Mouse (Mus musculus): ENCODE results near the gene Rbfox3.

The Rbfox3 gene

DNA sequence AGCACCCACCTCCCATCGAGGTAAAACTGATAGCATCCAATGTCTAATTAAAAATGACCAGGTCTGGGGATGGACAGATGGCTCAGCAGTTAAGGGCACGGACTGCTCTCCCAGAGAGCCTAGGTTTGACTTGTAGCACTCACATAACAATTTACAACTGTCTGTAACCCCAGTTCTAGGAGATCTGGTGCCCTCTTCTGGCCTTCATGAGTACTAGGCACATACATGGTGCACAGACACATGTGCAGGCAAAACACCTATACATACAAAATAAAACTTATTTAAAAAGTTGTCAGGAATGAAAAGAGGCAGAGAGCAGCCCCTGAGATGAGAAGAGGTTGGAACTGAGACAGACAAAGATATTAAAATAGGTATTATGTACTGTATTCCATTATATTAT lies 305.8 kb downstream of the Rbfox3 start:
- in situ Hi-C loops (cut with MboI; ENCODE audit: low pct_unique_long_range_greater_than_20kb in 1 of 2, low sequenced_read_pairs in 2 of 2, unreplicated experiment in 1 of 2) = no loop called here

DNA sequence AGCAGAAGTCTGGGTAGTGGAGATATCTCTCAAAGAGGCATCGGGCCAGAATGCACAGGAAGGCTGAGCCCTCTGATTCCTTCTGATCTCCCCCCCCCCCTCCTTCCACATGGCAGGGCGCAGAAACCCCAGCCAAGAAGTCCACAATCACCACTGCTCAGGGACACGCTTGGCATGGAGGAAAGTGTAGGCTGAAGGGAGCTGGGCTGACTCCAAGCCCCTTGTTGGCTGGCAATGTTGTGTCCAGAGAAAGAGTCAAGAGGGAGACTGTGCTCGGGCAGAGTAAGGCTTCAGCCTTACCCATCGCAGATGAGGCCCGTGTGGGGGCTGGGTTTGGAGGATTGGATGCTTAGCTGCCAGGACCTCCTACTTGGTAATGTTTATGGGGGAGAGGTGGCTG lies 307.2 kb downstream of the Rbfox3 start:
- in situ Hi-C loops (cut with MboI; ENCODE audit: low pct_unique_long_range_greater_than_20kb in 1 of 2, low sequenced_read_pairs in 2 of 2, unreplicated experiment in 1 of 2) = no loop called here

DNA sequence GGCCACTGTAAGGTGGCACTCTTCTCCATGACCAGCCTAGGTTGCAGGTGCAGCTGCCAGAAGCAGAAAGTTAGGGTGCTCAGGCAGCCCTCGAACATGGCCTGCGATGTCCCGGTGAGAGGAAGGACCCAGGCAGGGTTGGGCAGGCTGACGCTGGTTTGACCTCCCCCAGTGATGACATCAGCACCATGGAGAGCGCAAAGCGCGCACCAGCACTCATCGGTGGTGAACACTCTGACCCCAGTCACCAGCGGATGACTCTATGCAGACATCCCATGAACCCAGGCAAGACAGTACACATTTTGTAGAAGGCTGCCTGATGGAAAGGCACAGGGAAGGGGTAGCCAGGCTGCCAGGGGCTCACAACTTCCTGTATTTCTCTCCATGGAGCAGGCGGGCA lies 308.3 kb downstream of the Rbfox3 start:
- in situ Hi-C loops (cut with MboI; ENCODE audit: low pct_unique_long_range_greater_than_20kb in 1 of 2, low sequenced_read_pairs in 2 of 2, unreplicated experiment in 1 of 2) = no loop called here

DNA sequence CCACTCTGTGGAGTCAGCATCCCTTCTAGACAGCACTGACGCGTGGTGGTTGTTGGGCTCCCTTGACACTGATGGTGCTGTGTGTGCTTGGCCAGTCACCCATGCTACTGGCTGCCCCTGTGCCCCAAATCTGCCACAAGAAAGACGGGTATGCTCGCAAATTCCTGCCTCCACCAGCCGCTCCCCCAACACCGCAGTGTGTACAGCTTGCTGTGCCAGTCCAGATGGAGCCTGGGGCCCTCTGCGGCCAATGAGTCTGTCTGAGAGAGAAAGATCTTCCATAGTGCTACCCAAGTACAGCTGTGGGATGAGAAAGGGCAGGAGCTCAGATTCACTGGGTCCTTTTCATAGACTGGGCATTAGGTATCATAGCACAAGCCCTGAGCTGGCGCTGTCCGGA lies 309.9 kb downstream of the Rbfox3 start:
- in situ Hi-C loops (cut with MboI; ENCODE audit: low pct_unique_long_range_greater_than_20kb in 1 of 2, low sequenced_read_pairs in 2 of 2, unreplicated experiment in 1 of 2) = no loop called here

DNA sequence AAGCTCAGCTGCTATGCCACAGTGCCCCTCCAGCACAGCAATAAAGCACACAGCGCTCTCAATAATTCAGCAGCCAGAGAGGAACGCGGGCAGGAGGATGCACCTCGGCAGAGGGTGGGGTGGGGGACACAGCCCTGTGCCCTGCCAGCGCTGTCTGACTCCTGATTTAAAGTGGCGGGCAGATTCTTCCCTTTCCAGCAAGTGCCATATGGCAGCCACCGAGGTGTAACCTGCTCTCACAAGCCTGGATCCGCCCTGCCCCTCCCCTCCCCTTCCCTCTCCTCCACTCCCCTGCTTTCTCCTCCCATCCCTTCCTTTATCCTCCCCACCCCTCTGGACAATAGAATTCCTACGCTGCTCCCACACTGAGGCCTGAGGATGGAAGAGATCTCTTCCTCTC lies 311.2 kb downstream of the Rbfox3 start:
- in situ Hi-C loops (cut with MboI; ENCODE audit: low pct_unique_long_range_greater_than_20kb in 1 of 2, low sequenced_read_pairs in 2 of 2, unreplicated experiment in 1 of 2) = no loop called here

DNA sequence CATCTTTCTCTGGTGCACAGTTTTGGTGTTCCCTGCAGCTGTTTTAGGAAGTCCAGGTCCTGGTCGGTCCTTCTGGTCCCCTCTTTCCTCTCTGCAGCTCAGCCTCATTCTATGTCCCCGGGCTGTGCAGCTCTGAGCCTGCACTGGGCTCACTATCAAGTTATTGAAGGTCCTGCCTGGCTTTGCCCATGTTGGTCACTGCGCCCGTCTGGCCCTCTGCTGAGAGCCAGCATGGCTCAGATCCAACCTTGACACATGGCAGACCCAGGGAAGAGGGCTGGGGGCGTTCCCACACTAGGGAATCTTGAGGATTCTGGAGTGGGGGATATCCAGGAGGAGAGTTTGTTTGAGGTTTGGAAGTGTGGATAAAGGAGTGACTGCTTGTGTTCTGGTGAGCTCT lies 312.7 kb downstream of the Rbfox3 start:
- in situ Hi-C loops (cut with MboI; ENCODE audit: low pct_unique_long_range_greater_than_20kb in 1 of 2, low sequenced_read_pairs in 2 of 2, unreplicated experiment in 1 of 2) = no loop called here

DNA sequence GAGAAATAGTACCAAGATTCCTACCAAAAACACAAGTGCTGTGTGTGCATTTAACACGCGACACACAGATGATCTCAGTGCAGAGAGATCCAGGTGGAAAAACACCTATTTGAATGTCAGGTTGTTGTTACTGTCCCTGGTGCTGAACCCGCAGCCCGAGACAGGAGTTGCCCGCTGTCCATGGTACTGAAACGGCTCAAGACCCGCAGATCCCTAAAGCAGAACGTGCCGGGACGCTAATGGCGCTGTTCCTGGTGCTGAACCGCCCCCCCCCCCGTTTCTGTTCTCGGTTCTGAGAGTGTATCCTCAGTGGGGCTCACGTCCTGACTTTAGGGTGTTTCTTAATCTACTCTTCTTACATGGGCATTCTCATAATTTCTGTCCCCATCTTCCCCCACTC lies 326.6 kb downstream of the Rbfox3 start:
- in situ Hi-C loops (cut with MboI; ENCODE audit: low pct_unique_long_range_greater_than_20kb in 1 of 2, low sequenced_read_pairs in 2 of 2, unreplicated experiment in 1 of 2) = no loop called here

DNA sequence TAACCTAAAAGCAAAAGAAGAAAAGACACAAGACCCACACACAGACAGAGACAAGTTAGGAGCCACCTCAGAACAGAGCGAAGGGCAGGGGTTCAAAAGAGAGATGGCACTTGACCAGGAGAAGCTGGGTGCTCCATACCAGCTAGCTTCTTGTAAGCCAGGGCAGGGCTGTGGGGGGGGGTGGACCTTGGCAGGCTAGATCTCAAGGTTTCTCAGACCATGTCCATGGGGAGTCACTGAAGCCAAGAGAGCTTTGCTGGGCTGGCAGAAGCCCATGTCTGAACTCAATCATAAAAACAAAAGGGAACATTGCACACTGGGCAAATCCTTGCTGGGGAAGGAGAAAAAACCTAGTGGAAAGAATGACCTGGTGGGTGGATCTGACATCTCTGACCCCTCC lies 327.4 kb downstream of the Rbfox3 start:
- in situ Hi-C loops (cut with MboI; ENCODE audit: low pct_unique_long_range_greater_than_20kb in 1 of 2, low sequenced_read_pairs in 2 of 2, unreplicated experiment in 1 of 2) = no loop called here

DNA sequence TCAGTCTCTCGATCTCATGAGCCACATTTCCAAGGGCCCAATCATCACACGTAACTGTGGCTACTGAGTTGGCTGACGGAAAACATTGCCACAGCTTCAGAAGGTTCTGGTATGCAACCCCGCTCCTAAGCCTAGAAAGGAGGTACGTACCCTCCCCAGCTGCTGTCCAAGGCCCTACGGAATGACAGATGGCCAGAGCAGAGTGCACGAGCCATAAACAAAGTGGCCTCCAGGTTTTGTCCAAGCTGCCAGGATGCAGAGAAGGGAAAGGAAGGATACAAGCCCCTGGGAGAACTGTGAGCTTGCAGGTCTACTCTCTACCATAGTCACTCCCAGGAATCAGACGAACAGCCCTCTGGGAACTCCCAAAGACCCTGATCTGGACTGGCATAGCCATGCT lies 327.8 kb downstream of the Rbfox3 start:
- in situ Hi-C loops (cut with MboI; ENCODE audit: low pct_unique_long_range_greater_than_20kb in 1 of 2, low sequenced_read_pairs in 2 of 2, unreplicated experiment in 1 of 2) = no loop called here

DNA sequence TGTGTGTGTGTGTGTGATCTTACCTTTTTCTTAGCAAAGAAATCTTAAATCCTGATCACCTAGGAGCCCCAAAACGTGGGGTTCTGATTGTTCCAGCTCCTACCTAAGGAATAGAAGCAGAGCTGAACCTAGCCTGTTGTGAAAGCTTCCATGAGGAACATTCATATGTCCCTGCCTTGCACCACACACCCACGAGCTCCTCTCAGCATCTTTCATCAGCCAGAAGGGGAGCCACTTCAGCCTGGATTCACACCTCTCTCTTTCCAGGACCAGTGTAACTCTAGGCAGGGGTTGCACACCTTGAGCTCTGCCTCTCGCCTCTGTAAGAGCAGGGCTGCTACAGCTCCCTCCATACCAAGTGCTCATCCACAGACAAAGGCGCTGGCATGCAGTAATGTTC lies 330.4 kb downstream of the Rbfox3 start:
- in situ Hi-C loops (cut with MboI; ENCODE audit: low pct_unique_long_range_greater_than_20kb in 1 of 2, low sequenced_read_pairs in 2 of 2, unreplicated experiment in 1 of 2) = no loop called here

DNA sequence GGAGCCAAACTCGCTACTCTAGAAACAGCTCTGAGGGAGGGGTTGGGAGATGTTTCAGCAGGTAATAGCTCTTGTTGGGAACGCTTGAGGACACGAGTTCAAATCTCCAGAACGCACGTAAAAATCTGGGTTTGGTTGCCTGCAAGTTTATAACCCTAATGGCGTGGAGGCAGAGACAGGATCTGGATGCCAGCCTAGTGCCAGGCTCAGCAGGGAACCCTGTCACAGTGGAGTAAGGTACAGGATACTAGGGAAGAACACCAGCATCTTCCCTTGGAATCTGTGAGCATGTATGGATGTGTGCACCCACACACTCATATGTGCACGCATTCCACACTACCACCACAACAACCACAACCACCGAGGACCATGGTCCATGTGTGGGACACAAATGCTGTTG lies 331.8 kb downstream of the Rbfox3 start:
- in situ Hi-C loops (cut with MboI; ENCODE audit: low pct_unique_long_range_greater_than_20kb in 1 of 2, low sequenced_read_pairs in 2 of 2, unreplicated experiment in 1 of 2) = no loop called here

DNA sequence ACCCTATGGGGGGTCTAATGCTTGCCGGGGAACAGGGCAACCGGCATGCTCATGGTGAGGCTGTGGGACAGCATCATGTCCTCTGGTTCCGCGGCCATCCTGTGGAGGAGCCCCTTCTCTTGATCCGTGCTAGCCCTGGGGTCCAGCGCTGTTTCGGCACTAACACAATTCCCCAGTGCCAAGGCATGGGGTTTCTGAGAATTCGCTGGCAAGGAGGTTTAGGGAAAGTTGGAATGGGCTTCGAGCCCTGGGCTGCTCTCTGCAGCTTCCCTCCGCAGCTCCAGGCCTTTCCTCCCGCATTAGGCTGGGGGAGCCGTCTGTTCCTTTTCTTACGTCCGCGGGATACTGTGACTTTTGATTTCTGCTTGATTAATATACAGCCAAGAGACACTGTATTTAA lies 334.1 kb downstream of the Rbfox3 start:
- in situ Hi-C loops (cut with MboI; ENCODE audit: low pct_unique_long_range_greater_than_20kb in 1 of 2, low sequenced_read_pairs in 2 of 2, unreplicated experiment in 1 of 2) = no loop called here

DNA sequence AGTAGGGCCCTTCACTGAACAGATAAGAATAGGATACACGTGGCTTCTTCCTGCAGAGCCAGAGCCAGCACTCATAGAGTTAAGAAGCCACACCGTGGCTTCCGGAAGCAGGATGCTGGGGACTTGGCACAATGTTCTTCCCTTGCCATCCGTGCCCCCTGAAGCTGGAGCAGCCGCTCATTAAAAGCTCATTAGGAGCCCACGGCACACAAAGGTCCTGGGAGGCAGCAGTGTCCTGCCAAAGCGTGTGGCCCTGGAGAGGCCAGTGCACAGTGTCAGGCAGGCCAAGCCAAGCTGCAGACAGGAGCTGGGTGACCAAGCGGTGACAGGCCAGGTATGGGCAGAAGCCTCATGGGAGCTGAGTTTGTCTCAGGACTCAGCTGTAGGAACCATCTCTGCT lies 334.8 kb downstream of the Rbfox3 start:
- in situ Hi-C loops (cut with MboI; ENCODE audit: low pct_unique_long_range_greater_than_20kb in 1 of 2, low sequenced_read_pairs in 2 of 2, unreplicated experiment in 1 of 2) = no loop called here

DNA sequence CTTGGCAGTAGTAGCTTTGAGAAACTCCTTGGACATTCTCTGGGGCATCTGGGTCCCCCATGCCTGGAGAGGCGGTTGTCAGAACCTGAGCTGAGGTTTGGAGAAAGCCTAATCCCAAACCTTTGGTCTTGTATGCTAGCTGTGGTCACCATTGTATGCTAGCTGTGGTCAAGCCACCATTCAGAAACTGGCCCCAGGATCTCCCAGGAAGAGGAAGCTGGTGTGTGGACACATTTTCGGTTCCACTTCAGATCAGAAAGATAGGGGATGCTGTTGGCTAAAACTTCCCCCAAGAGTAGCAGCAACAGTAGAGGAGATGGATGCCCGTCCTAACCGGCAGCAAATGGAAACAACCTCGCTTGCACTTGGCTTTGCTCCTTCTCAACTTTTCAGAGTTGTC lies 337.0 kb downstream of the Rbfox3 start:
- in situ Hi-C loops (cut with MboI; ENCODE audit: low pct_unique_long_range_greater_than_20kb in 1 of 2, low sequenced_read_pairs in 2 of 2, unreplicated experiment in 1 of 2) = no loop called here

DNA sequence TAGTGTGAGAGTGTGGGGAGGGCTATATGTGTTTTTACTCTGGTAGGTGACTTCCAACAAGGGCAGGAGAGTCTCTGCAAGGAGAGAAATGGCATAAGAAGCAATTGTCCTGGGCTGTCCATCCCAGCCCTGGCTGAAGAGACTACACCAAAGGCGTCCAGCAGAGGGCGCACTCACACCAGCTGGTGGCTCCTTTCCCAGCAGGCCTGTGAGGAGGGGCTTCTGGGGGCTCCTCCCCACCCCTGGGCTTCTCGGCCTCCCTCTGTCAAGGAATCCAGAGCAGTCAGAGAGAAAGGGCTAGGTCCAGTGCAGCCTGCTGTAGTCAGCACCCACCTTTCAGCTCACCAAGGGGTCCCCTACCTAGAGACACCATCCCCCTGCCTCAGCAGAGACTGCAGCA lies 337.8 kb downstream of the Rbfox3 start:
- in situ Hi-C loops (cut with MboI; ENCODE audit: low pct_unique_long_range_greater_than_20kb in 1 of 2, low sequenced_read_pairs in 2 of 2, unreplicated experiment in 1 of 2) = no loop called here

DNA sequence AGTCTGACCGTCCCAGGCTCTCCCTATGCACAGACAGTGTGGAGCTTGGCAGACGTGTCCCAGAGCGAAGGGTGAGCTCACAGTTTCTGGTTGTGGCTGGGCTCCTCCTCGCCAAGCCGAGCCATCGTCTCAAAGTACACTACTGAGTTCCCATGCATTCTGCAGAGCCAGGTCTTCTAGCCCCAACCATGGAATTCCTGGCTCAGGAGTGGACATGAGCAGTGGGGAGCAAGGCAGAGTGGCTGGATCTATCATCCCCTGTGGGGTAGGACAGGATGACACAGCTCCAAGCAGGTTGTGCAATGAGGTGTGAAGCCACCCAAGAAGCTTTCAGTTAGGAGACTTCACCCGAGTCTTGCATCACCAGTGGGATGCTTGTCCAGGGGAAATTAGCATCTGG lies 338.4 kb downstream of the Rbfox3 start:
- in situ Hi-C loops (cut with MboI; ENCODE audit: low pct_unique_long_range_greater_than_20kb in 1 of 2, low sequenced_read_pairs in 2 of 2, unreplicated experiment in 1 of 2) = no loop called here

DNA sequence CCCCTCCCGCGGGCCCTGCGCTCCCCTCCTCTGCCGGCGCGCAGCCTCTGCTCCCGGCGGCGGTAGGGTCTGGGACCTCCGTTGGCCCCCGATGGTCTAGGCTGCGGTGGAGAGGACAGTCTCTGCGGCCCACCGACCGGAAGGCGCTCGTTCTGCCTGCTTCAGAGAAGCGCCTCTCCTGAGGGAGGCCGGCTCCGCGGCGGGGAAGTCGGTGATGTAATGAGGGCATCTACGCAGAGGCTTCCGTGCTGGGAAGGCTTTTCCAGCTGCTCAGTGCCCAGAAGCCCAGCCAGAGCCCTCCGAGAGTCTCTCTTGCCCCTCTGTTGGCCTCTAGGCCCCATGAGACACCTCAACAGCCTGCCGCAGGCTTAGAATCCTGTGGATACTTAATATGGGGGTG lies 341.2 kb downstream of the Rbfox3 start:
- in situ Hi-C loops (cut with MboI; ENCODE audit: low pct_unique_long_range_greater_than_20kb in 1 of 2, low sequenced_read_pairs in 2 of 2, unreplicated experiment in 1 of 2) = no loop called here

DNA sequence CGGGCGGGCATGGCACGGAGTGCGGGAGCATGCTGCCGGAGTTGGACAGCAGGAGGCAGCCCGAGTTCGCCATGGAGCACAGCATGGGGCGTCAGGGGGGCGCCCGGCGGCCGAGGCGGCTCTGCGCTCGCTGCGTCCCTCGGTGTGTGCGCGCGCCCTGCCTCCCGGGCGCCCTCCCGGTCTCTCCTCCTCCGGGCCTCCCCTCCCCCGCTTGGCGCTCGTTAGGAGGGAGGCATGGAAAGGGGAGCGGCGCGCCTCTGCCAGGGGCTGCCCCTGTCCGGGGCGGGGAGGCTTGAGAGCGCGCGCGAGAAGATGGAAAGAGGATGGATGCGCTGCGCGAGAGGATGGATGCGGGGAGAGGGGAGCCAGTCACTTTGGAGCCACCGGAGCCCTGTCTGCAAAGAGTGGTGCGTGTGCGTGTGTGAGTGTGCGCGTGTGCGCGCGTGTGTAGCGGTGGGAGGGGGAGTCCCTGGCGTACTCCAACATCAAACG lies 341.8 kb downstream of the Rbfox3 start:
- in situ Hi-C loops (cut with MboI; ENCODE audit: low pct_unique_long_range_greater_than_20kb in 1 of 2, low sequenced_read_pairs in 2 of 2, unreplicated experiment in 1 of 2) = no loop called here

DNA sequence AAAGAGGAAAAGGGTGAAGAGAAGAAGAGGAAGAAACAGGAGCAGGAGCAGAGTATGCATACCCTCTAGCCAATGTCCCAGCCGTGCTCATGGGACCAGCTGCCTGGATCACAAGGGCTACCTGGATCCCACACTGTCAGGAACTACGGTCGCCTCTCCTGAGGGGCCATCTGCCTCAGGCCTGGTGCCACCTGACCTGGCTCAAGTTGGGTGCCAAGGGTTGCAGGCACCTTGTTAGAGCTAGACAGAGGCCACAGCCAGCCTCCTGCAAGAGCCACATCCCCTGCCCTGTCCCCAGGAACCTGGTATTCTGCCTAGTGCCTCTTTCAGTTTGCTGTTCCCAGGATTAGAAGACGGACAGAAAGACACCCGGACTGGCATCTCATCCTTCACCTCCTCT lies 347.5 kb downstream of the Rbfox3 start:
- in situ Hi-C loops (cut with MboI; ENCODE audit: low pct_unique_long_range_greater_than_20kb in 1 of 2, low sequenced_read_pairs in 2 of 2, unreplicated experiment in 1 of 2) = no loop called here

DNA sequence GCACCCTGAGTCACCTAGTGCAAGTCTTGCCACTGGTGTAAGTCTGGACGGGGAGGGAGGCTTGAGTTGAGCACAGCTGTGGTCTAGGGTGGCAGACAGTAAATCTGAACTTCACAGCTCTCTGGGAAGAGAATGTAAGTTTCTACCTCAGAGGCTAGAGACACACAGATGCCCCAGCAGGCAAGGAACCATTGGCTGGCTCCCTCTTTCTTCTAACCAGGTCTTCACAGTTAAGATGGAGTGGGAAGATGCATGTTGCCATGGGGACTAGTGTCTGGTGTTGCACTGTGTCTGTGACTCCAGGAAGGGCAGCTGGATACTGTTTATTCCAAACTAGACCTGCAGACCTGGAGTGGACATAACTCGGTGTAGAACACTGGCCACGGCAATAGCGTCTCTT lies 348.6 kb downstream of the Rbfox3 start:
- in situ Hi-C loops (cut with MboI; ENCODE audit: low pct_unique_long_range_greater_than_20kb in 1 of 2, low sequenced_read_pairs in 2 of 2, unreplicated experiment in 1 of 2) = no loop called here

DNA sequence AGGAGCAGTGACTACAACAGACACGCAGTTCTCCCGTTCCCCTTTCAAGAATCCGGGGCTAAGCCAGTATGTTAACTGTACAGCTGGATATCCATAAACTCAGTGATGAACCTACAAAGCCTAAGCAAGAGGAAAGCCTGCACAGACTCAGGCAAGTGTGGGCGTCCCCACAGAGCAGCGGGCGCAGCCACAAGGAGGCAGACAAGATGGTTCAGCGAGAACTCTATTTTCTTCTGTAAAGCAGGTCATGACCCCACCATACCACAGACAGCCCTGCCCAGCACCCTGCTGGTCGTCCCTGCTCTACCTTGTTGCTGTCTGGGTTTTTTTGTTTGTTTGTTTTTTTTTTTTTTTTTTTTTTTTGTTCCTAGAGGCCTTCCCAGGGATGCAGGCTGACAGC lies 353.2 kb downstream of the Rbfox3 start:
- in situ Hi-C loops (cut with MboI; ENCODE audit: low pct_unique_long_range_greater_than_20kb in 1 of 2, low sequenced_read_pairs in 2 of 2, unreplicated experiment in 1 of 2) = no loop called here
